Mouse (Mus musculus) Patski (cell line): ENCODE measurements around the gene Lamc2. TPM values are rescaled to one million over a fixed set of nuclear protein-coding genes. Genes with fewer than 3 reads are reported as not detected.

Experiments used
- ATAC-seq: fragments of 100-300 bp; one replicate; pipeline ENCODE4 v1.8.0; 2021
- CTCF ChIA-PET: fragments of 350-600 bp; sonication (Branson Sonifier 250); formaldehyde crosslinking; loops from one replicate; lab custom pipeline; 2022; ENCODE audit warnings: inconsistent platforms; lab: Charles Lee
- POLR2A ChIA-PET: fragments of 350-600 bp; sonication (Branson Sonifier 250); formaldehyde crosslinking; loops from one replicate; lab custom pipeline; 2022; ENCODE audit warnings: antibody characterized with exemption, inconsistent platforms; lab: Charles Lee
- DNase-seq: peaks from one replicate; pipeline ENCODE4 v3.0.0-alpha.2; 2011; ENCODE audit warnings: low read depth, low spot score
- H3K27me3 ChIP-seq: fragments of 371-371 bp; one replicate; pipeline ENCODE4 v1.5.1; 2021
- CTCF ChIP-seq: fragments of 100-300 bp; IDR thresholded peaks from one replicate; pipeline ENCODE4 v1.5.1; 2021
- in situ Hi-C: fragments of 300-500 bp; cut with MboI; formaldehyde crosslinking; loops from 3 replicates; pipeline ENCODE4 v1.11.1; 2018; ENCODE audit warnings: low pct_unique_long_range_greater_than_20kb, mixed read lengths
- polyA plus RNA-seq: library from polyadenylated mRNA; unstranded; gene quantifications from one replicate; pipeline ENCODE4 v1.2.3, GENCODE M21; 2021

The Lamc2 gene
- polyA plus RNA-seq, 1 experiment from 2014 or later, result 5.6 TPM

- TF ChIP-seq CTCF, result no peak
- in situ Hi-C loops, result no loop called here
- DNase-seq (no peak), ATAC-seq (no peak)
- CTCF ChIA-PET, result interaction anchor here (1.2 to 2.0 kb wide), 2 partner anchors 15 to 118 kb away, joined by 3 to 6 read pairs; no protein-coding TSS in a partner anchor
- no peaks in the 10 kb centered on the region for H3K27me3 ChIP-seq
- POLR2A ChIA-PET, result no interaction called here
Observed at GRCm38 (mm10) chr1:153210992-153211391, 24.7 kb upstream of the Lamc2 start.

GRCm38 (mm10) chr1:153210198-153210597, 24.0 kb upstream of the Lamc2 start:
- in situ Hi-C loops, result no loop called here

GRCm38 (mm10) chr1:153202195-153202594, 15.9 kb upstream of the Lamc2 start:
- no peak for DNase-seq
- CTCF ChIA-PET, result no interaction called here
- POLR2A ChIA-PET, result no interaction called here
- no peak for TF ChIP-seq CTCF
- in situ Hi-C loops, result no loop called here
- no peaks in the 10 kb centered on the region for H3K27me3 ChIP-seq
- ATAC-seq, result peak; percentile 57

More at GRCm38 (mm10) chr1:153210198-153210597, 24.0 kb upstream of the Lamc2 start:
- DNase-seq, result no peak
- no peak for ATAC-seq
- ChIA-PET CTCF (interaction anchor here (2.0 kb wide), 1 partner anchor 16 kb away, joined by 6 read pairs; no protein-coding TSS in a partner anchor), POLR2A (interaction anchor here (0.6 kb wide), 1 partner anchor 58 kb away, joined by 4 read pairs; no protein-coding TSS in a partner anchor)
- no peaks in the 10 kb centered on the region for H3K27me3 ChIP-seq
- TF ChIP-seq CTCF, result no peak

GRCm38 (mm10) chr1:153201448-153201847, 15.2 kb upstream of the Lamc2 start:
- ChIA-PET CTCF (interaction anchor here (1.3 kb wide), 1 partner anchor 13 kb away, joined by 3 read pairs; no protein-coding TSS in a partner anchor), POLR2A (no interaction called here)
- TF ChIP-seq CTCF, result no peak
- DNase-seq, result no peak
- no peaks in the 10 kb centered on the region for H3K27me3 ChIP-seq
- in situ Hi-C loops, result no loop called here
- no peak for ATAC-seq

- H3K27me3 ChIP-seq, result no peaks in the 10 kb centered on the region
- DNase-seq (no peak), ATAC-seq (no peak)
- POLR2A ChIA-PET, result no interaction called here
- CTCF ChIA-PET, result no interaction called here
- no peak for TF ChIP-seq CTCF
- in situ Hi-C loops, result no loop called here
Observed at GRCm38 (mm10) chr1:153197316-153197850, 11.1 kb upstream of the Lamc2 start.

GRCm38 (mm10) chr1:153192945-153193344, 6.7 kb upstream of the Lamc2 start:
- no peak for TF ChIP-seq CTCF
- CTCF ChIA-PET, result interaction anchor here (1.5 kb wide), 1 partner anchor 15 kb away, joined by 3 read pairs; no protein-coding TSS in a partner anchor
- DNase-seq, result no peak
- ATAC-seq, result no peak
- in situ Hi-C loops, result no loop called here
- H3K27me3 ChIP-seq, result no peaks in the 10 kb centered on the region
- POLR2A ChIA-PET, result no interaction called here

GRCm38 (mm10) chr1:153192379-153192778, 6.1 kb upstream of the Lamc2 start:
- no peaks in the 10 kb centered on the region for H3K27me3 ChIP-seq
- DNase-seq (no peak), ATAC-seq (no peak)
- in situ Hi-C loops, result no loop called here
- no peak for TF ChIP-seq CTCF
- CTCF ChIA-PET, result interaction anchor here (1.5 kb wide), 1 partner anchor 16 kb away, joined by 3 read pairs; no protein-coding TSS in a partner anchor
- POLR2A ChIA-PET, result no interaction called here

- no peak for TF ChIP-seq CTCF
- peak; percentile 88 for DNase-seq
Observed at GRCm38 (mm10) chr1:153191943-153192329, 5.7 kb upstream of the Lamc2 start.

GRCm38 (mm10) chr1:153191237-153191942, 5.1 kb upstream of the Lamc2 start:
- POLR2A ChIA-PET, result interaction anchor here (0.6 to 0.7 kb wide), 2 partner anchors 23 to 39 kb away, joined by 3 to 4 read pairs; no protein-coding TSS in a partner anchor
- H3K27me3 ChIP-seq, result no peaks in the 10 kb centered on the region
- peak; percentile 51 for ATAC-seq
- DNase-seq, result no peak
- CTCF ChIA-PET, result interaction anchor here (0.8 to 1.5 kb wide), 2 partner anchors 10 to 17 kb away, joined by 3 read pairs; no protein-coding TSS in a partner anchor
- in situ Hi-C loops, result no loop called here
- TF ChIP-seq CTCF, result no peak

More at GRCm38 (mm10) chr1:153191943-153192329, 5.7 kb upstream of the Lamc2 start:
- POLR2A ChIA-PET, result interaction anchor here (0.7 kb wide), 1 partner anchor 24 kb away, joined by 4 read pairs; no protein-coding TSS in a partner anchor
- in situ Hi-C loops, result no loop called here
- peak; percentile 76 for ATAC-seq
- CTCF ChIA-PET, result interaction anchor here (0.8 to 1.5 kb wide), 2 partner anchors 11 to 16 kb away, joined by 3 read pairs; no protein-coding TSS in a partner anchor
- H3K27me3 ChIP-seq, result no peaks in the 10 kb centered on the region

- DNase-seq (no peak), ATAC-seq (no peak)
- no peaks in the 10 kb centered on the region for H3K27me3 ChIP-seq
- TF ChIP-seq CTCF, result no peak
- ChIA-PET POLR2A (no interaction called here), CTCF (interaction anchor here (0.8 kb wide), 1 partner anchor 13 kb away, joined by 3 read pairs; no protein-coding TSS in a partner anchor)
- in situ Hi-C loops, result no loop called here
Observed at GRCm38 (mm10) chr1:153188081-153188480, 1.8 kb upstream of the Lamc2 start.
